Mouse (Mus musculus): ENCODE results near the gene Dazl. TPM values are rescaled to one million over a fixed set of nuclear protein-coding genes. Genes with fewer than 3 reads are reported as not detected.

The Dazl gene
- polyA plus RNA-seq, 1 experiment from 2014 or later = 0.30 TPM

GRCm38 (mm10) chr17:50310148-50310802 lies 16.8 kb upstream of the Dazl start:
- Histone ChIP-seq H3K36me3 (no peaks in the 10 kb centered on the region), H3K4me1 (peaks cover 10% of the 10 kb centered on the region; the same call in 1 of the 2 replicates), H3K4me2 (no peak overlapping the region), H3K4me3 (no peak overlapping the region), H3K27ac (no peak overlapping the region), H3K9ac (no peak overlapping the region), H3K9me3 (replicated peaks) (no peaks in the 10 kb centered on the region), H3K27me3 (replicated peaks) (no peaks in the 10 kb centered on the region)
- WGBS (ENCODE audit: insufficient replicate concordance) = 37% methylated on average over 10 of the region's 10 CpGs
- ATAC-seq = no peak

GRCm38 (mm10) chr17:50309512-50310072 lies 16.2 kb upstream of the Dazl start:
- Histone ChIP-seq H3K27me3 (replicated peaks) (no peaks in the 10 kb centered on the region), H3K36me3 (no peaks in the 10 kb centered on the region), H3K9ac (no peak overlapping the region), H3K4me1 (peaks cover 10% of the 10 kb centered on the region; the same call in 1 of the 2 replicates), H3K4me3 (no peak overlapping the region), H3K27ac (no peak overlapping the region), H3K9me3 (replicated peaks) (no peaks in the 10 kb centered on the region), H3K4me2 (no peak overlapping the region)
- no peak for ATAC-seq
- WGBS (ENCODE audit: insufficient replicate concordance) = 77% methylated on average over 5 of the region's 5 CpGs

GRCm38 (mm10) chr17:50308880-50309279 lies 15.4 kb upstream of the Dazl start:
- Histone ChIP-seq H3K27me3 (replicated peaks) (no peaks in the 10 kb centered on the region), H3K4me1 (peaks cover 10% of the 10 kb centered on the region; the same call in 1 of the 2 replicates), H3K36me3 (no peaks in the 10 kb centered on the region), H3K27ac (no peak overlapping the region), H3K4me3 (no peak overlapping the region), H3K9me3 (replicated peaks) (no peaks in the 10 kb centered on the region), H3K4me2 (no peak overlapping the region), H3K9ac (no peak overlapping the region)
- no peak for ATAC-seq
- 51% methylated on average over 5 of the region's 5 CpGs for WGBS (ENCODE audit: insufficient replicate concordance)

- ATAC-seq = no peak
- no peak overlapping the region for H3K4me2 ChIP-seq
- no peaks in the 10 kb centered on the region for H3K36me3 ChIP-seq
- H3K9ac ChIP-seq = no peak overlapping the region
- no peak overlapping the region for H3K27ac ChIP-seq
- H3K27me3 ChIP-seq (replicated peaks) = no peaks in the 10 kb centered on the region
- 45% methylated on average over 10 of the region's 10 CpGs for WGBS (ENCODE audit: insufficient replicate concordance)
- H3K4me3 ChIP-seq = no peak overlapping the region
- H3K9me3 ChIP-seq (replicated peaks) = no peaks in the 10 kb centered on the region
- peaks cover 10% of the 10 kb centered on the region; the same call in 1 of the 2 replicates for H3K4me1 ChIP-seq
Measured at GRCm38 (mm10) chr17:50308059-50308647, 14.7 kb upstream of the Dazl start.

- no peak for ATAC-seq
- H3K36me3 ChIP-seq = no peaks in the 10 kb centered on the region
- no peaks in the 10 kb centered on the region for H3K27me3 ChIP-seq (replicated peaks)
- no peak overlapping the region for H3K27ac ChIP-seq
- no peak overlapping the region for H3K9ac ChIP-seq
- peaks cover 5% of the 10 kb centered on the region for H3K4me1 ChIP-seq
- no peak overlapping the region for H3K4me3 ChIP-seq
- H3K9me3 ChIP-seq (replicated peaks) = no peaks in the 10 kb centered on the region
- no peak overlapping the region for H3K4me2 ChIP-seq
- 61% methylated on average over 3 of the region's 3 CpGs for WGBS (ENCODE audit: insufficient replicate concordance)
Measured at GRCm38 (mm10) chr17:50302867-50303266, 9.4 kb upstream of the Dazl start.

- WGBS (ENCODE audit: insufficient replicate concordance) = 20% methylated on average over 11 of the region's 11 CpGs
- H3K9ac ChIP-seq = no peak overlapping the region
- no peaks in the 10 kb centered on the region for H3K27me3 ChIP-seq (replicated peaks)
- no peak overlapping the region for H3K27ac ChIP-seq
- no peaks in the 10 kb centered on the region for H3K36me3 ChIP-seq
- H3K4me1 ChIP-seq = peaks cover 5% of the 10 kb centered on the region
- H3K9me3 ChIP-seq (replicated peaks) = no peaks in the 10 kb centered on the region
- no peak overlapping the region for H3K4me3 ChIP-seq
- no peak for ATAC-seq
- no peak overlapping the region for H3K4me2 ChIP-seq
Measured at GRCm38 (mm10) chr17:50300171-50300841, 6.9 kb upstream of the Dazl start.

- Histone ChIP-seq H3K9me3 (replicated peaks) (peaks cover 2% of the 10 kb centered on the region), H3K4me1 (peaks cover 5% of the 10 kb centered on the region), H3K9ac (no peak overlapping the region), H3K27me3 (replicated peaks) (no peaks in the 10 kb centered on the region), H3K36me3 (no peaks in the 10 kb centered on the region), H3K4me2 (no peak overlapping the region), H3K27ac (no peak overlapping the region), H3K4me3 (no peak overlapping the region)
- WGBS (ENCODE audit: insufficient replicate concordance) = 70% methylated on average over 7 of the region's 7 CpGs
- ATAC-seq = no peak
Measured at GRCm38 (mm10) chr17:50298821-50299220, 5.4 kb upstream of the Dazl start.

- H3K9me3 ChIP-seq (replicated peaks) = peaks cover 11% of the 10 kb centered on the region
- no peak for ATAC-seq
- H3K4me2 ChIP-seq = no peak overlapping the region
- H3K4me1 ChIP-seq = peaks cover 9% of the 10 kb centered on the region
- H3K27me3 ChIP-seq (replicated peaks) = no peaks in the 10 kb centered on the region
- H3K27ac ChIP-seq = no peak overlapping the region
- WGBS (ENCODE audit: insufficient replicate concordance) = 88% methylated on average over 12 of the region's 12 CpGs
- H3K9ac ChIP-seq = no peak overlapping the region
- peaks cover 4% of the 10 kb centered on the region; the same call in 1 of the 2 replicates for H3K36me3 ChIP-seq
- H3K4me3 ChIP-seq = no peak overlapping the region
Measured at GRCm38 (mm10) chr17:50294726-50295125, 1.3 kb upstream of the Dazl start.

- Histone ChIP-seq H3K9ac (peak overlapping the region; percentile 33), H3K36me3 (peaks cover 4% of the 10 kb centered on the region; the same call in 1 of the 2 replicates)
- ATAC-seq = peak; percentile 96
Measured at GRCm38 (mm10) chr17:50292661-50293171, 720 bp downstream of the Dazl start.

GRCm38 (mm10) chr17:50291485-50292200 lies 1.8 kb downstream of the Dazl start:
- no peak for ATAC-seq
- H3K27ac ChIP-seq = no peak overlapping the region
- H3K4me2 ChIP-seq = no peak overlapping the region
- H3K9me3 ChIP-seq (replicated peaks) = peaks cover 11% of the 10 kb centered on the region
- WGBS (ENCODE audit: insufficient replicate concordance) = 14% methylated on average over 3 of the region's 3 CpGs
- no peaks in the 10 kb centered on the region for H3K27me3 ChIP-seq (replicated peaks)
- no peak overlapping the region for H3K4me3 ChIP-seq
- H3K36me3 ChIP-seq = peaks cover 4% of the 10 kb centered on the region; the same call in 1 of the 2 replicates
- H3K4me1 ChIP-seq = peaks cover 9% of the 10 kb centered on the region
- no peak overlapping the region for H3K9ac ChIP-seq

More at GRCm38 (mm10) chr17:50292661-50293171, 720 bp downstream of the Dazl start:
- peak overlapping the region; percentile 55 for H3K27ac ChIP-seq
- H3K4me1 ChIP-seq = peaks cover 9% of the 10 kb centered on the region
- H3K9me3 ChIP-seq (replicated peaks) = peaks cover 11% of the 10 kb centered on the region
- peak overlapping the region; percentile 77 for H3K4me2 ChIP-seq
- peak overlapping the region; percentile 59 for H3K4me3 ChIP-seq
- H3K27me3 ChIP-seq (replicated peaks) = no peaks in the 10 kb centered on the region
- WGBS (ENCODE audit: insufficient replicate concordance) = 7% methylated on average over 57 of the region's 57 CpGs

GRCm38 (mm10) chr17:50284845-50285244 lies 8.6 kb downstream of the Dazl start:
- no peak for ATAC-seq
- H3K27me3 ChIP-seq (replicated peaks) = no peaks in the 10 kb centered on the region
- no peaks in the 10 kb centered on the region for H3K9me3 ChIP-seq (replicated peaks)
- no peaks in the 10 kb centered on the region for H3K36me3 ChIP-seq
- H3K27ac ChIP-seq = no peak overlapping the region
- no peaks in the 10 kb centered on the region for H3K4me1 ChIP-seq
- H3K9ac ChIP-seq = no peak overlapping the region
- no peak overlapping the region for H3K4me3 ChIP-seq
- no peak overlapping the region for H3K4me2 ChIP-seq
- 58% methylated on average over 6 of the region's 6 CpGs for WGBS (ENCODE audit: insufficient replicate concordance)

Data from liver, embryonic 12.5 days (tissue).